Mouse (Mus musculus) heart, embryonic 16.5 days (tissue): Measurements from ENCODE around the gene Lyve1. TPM values are rescaled to one million over a fixed set of nuclear protein-coding genes. Genes with fewer than 3 reads are reported as not detected.

ENCODE experiments used
- ATAC-seq: fragments of 200-750 bp; cut with Nextera tagmentation; replicated peaks from 2 replicates; pipeline ENCODE4 v1.8.0; 2017; ENCODE audit warnings: moderate number of reproducible peaks; ENCODE audit not compliant: insufficient read depth, low FRiP score; ENCODE audit errors: extremely low read depth
- H3K27ac ChIP-seq: fragments of 300-500 bp; sonication (generic); 2 replicates; pipeline ENCODE4 v1.5.1; 2014; ENCODE audit warnings: mild to moderate bottlenecking, low read length, control low read depth, moderate library complexity
- H3K27me3 ChIP-seq: fragments of 300-500 bp; sonication (generic); 2 replicates; pipeline ENCODE4 v1.6.1; 2014; ENCODE audit warnings: low read length, mixed read lengths; ENCODE audit not compliant: control insufficient read depth, insufficient read depth
- H3K36me3 ChIP-seq: fragments of 300-500 bp; sonication (generic); 2 replicates; pipeline ENCODE4 v1.6.1; 2014; ENCODE audit not compliant: control insufficient read depth, insufficient read depth
- H3K4me1 ChIP-seq: fragments of 300-500 bp; sonication (generic); 2 replicates; pipeline ENCODE4 v1.6.1; 2014; ENCODE audit warnings: low read length, mixed read lengths; ENCODE audit not compliant: control insufficient read depth, insufficient read depth
- H3K4me2 ChIP-seq: fragments of 300-500 bp; sonication (generic); 2 replicates; pipeline ENCODE4 v1.6.1; 2014; ENCODE audit warnings: low read depth, mild to moderate bottlenecking, control low read depth, low read length
- H3K4me3 ChIP-seq: fragments of 300-500 bp; sonication (generic); 2 replicates; pipeline ENCODE4 v1.5.1; 2014; ENCODE audit warnings: mild to moderate bottlenecking, control low read depth, low read length
- H3K9ac ChIP-seq: fragments of 300-500 bp; sonication (generic); 2 replicates; pipeline ENCODE4 v1.6.1; 2014; ENCODE audit warnings: low read length, control low read depth
- H3K9me3 ChIP-seq: fragments of 300-500 bp; sonication (generic); replicated peaks from 2 replicates; pipeline ENCODE4 v1.6.1; 2016; ENCODE audit warnings: low read length; ENCODE audit not compliant: control insufficient read depth
- WGBS: fragments of 180-500 bp; shearing (Covaris S2); extraction: QIAGEN DNeasy Blood & Tissue Kit; methylation state at CpG from one replicate; pipeline ENCODE4 v1.1.7; 2014; 5-methylcytosine and 5-hydroxymethylcytosine counted together
- polyA plus RNA-seq: library from polyadenylated mRNA; unstranded; fragments of >200 nt; fragmentation: Nextera tagmentation; extraction: Ambion mirVana; gene quantifications from 2 replicates; pipeline ENCODE4 v1.2.1, GENCODE M21; 2015

Gene Lyve1
- polyA plus RNA-seq, 1 experiment from 2014 or later, result 14.0 TPM

DNA sequence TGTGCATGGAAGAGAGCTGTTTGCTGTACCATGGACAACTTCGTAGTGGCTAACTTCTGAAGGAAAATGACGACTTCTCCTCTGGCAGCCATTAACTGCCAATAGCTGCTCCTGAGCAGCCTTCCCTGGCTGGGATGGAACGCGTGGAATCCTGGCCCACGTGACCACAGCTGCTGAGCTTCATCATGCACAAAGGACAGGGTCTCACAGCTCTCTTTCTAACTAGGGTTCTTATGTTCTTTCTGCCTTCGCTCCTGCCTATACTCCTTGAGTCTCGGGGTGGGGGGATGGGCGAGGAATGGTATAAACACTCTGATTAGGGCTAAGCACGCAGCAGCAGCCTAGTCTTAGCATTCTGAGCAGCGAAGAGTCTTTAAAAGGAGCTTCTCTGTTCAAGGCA, 2.0 kb upstream of the Lyve1 start:
- Histone ChIP-seq H3K9me3 (no peaks in the 10 kb centered on the region), H3K27me3 (no peaks in the 10 kb centered on the region), H3K9ac (no peak overlapping the region), H3K27ac (peak overlapping the region; percentile 23), H3K4me2 (peak overlapping the region; percentile 30), H3K4me1 (peaks cover 10% of the 10 kb centered on the region), H3K4me3 (no peak overlapping the region), H3K36me3 (no peaks in the 10 kb centered on the region)
- ATAC-seq, result no peak
- 24% methylated on average over 10 of the region's 10 CpGs for WGBS

DNA sequence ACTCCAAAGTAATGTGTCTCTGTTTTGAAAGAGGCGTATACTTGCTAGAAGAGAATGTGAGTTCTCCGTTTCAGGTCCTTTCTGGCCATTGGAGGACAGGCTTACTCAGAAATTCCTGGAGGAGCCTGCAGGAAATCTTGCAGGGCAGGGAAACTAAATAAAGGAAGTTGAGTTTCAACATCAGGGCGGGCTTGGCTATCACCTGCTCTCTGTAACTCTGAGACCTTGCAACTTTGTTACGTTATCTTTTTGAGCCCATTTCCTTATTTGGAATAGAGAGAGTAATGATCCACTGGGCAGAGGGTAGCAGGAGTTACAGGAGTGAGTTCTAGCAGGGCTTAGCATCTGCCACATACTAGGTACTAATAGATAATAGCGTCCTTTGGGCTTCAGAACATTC, 2.9 kb downstream of the Lyve1 start:
- Histone ChIP-seq H3K27me3 (no peaks in the 10 kb centered on the region), H3K4me2 (no peak overlapping the region), H3K36me3 (no peaks in the 10 kb centered on the region), H3K27ac (no peak overlapping the region), H3K4me1 (peaks cover 5% of the 10 kb centered on the region), H3K4me3 (no peak overlapping the region), H3K9me3 (no peaks in the 10 kb centered on the region), H3K9ac (no peak overlapping the region)
- no peak for ATAC-seq
- WGBS, result 30% methylated on average over 5 of the region's 5 CpGs

DNA sequence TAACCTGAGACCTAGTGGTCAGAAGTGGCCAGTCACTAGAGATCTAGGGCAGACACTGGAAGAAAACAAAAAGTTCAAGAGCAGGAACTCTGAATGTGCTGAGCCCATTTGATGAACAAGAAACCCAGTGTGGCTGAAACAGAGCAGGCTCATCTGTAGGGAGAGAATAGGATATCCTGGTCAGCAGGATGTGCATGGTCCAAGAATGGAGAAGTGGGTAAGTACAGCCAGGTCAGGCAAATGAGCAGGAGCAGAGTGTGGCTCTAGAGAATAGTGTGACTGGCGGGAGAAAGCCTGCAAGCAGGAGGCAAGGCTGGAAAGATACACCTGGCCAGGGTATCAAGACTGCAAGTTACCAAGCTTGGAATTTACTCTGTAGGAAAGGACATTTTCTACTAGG, 7.4 kb downstream of the Lyve1 start:
- WGBS, result 64% methylated on average over 1 of the region's 1 CpGs

GRCm38 (mm10) chr7:110854927-110855546, 8.0 kb downstream of the Lyve1 start:
- H3K9ac ChIP-seq, result no peak overlapping the region
- WGBS, result 65% methylated on average over 8 of the region's 8 CpGs
- H3K4me2 ChIP-seq, result no peak overlapping the region
- no peaks in the 10 kb centered on the region for H3K27me3 ChIP-seq
- no peaks in the 10 kb centered on the region for H3K36me3 ChIP-seq
- ATAC-seq, result no peak
- no peak overlapping the region for H3K4me3 ChIP-seq
- no peak overlapping the region for H3K27ac ChIP-seq
- no peaks in the 10 kb centered on the region for H3K4me1 ChIP-seq
- H3K9me3 ChIP-seq, result no peaks in the 10 kb centered on the region

More for the DNA sequence above, 7.4 kb downstream of the Lyve1 start:
- ATAC-seq, result no peak
- no peak overlapping the region for H3K27ac ChIP-seq
- H3K36me3 ChIP-seq, result no peaks in the 10 kb centered on the region
- no peak overlapping the region for H3K4me3 ChIP-seq
- H3K4me2 ChIP-seq, result no peak overlapping the region
- no peaks in the 10 kb centered on the region for H3K27me3 ChIP-seq
- H3K9me3 ChIP-seq, result no peaks in the 10 kb centered on the region
- no peak overlapping the region for H3K9ac ChIP-seq
- H3K4me1 ChIP-seq, result no peaks in the 10 kb centered on the region

DNA sequence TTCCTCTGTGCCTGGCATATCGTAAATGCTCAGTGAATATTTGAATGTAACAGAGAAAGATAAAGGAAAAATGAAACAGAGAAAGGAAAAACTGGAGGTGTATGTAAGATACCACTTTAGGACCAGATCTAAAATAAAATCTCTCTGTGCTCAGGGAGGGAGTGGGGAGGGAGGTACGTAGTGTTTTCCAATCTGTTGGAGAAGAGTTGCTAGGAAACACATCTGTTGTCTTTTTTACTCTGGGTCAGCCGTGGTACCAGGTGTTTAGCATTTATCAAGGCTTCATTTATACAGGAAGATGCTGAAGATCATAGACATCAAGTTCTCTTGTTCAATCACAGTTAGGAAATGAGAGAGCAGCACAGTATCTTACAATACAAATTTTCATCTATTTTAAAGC, 8.5 kb downstream of the Lyve1 start:
- Histone ChIP-seq H3K9ac (no peak overlapping the region), H3K9me3 (no peaks in the 10 kb centered on the region), H3K27me3 (no peaks in the 10 kb centered on the region), H3K36me3 (no peaks in the 10 kb centered on the region), H3K4me3 (no peak overlapping the region), H3K4me1 (no peaks in the 10 kb centered on the region), H3K27ac (no peak overlapping the region), H3K4me2 (no peak overlapping the region)
- no peak for ATAC-seq
- 63% methylated on average over 3 of the region's 3 CpGs for WGBS

- Histone ChIP-seq H3K27me3 (no peaks in the 10 kb centered on the region), H3K4me1 (no peaks in the 10 kb centered on the region), H3K4me3 (no peak overlapping the region), H3K36me3 (no peaks in the 10 kb centered on the region), H3K27ac (no peak overlapping the region), H3K4me2 (no peak overlapping the region), H3K9me3 (no peaks in the 10 kb centered on the region), H3K9ac (no peak overlapping the region)
- WGBS, result 68% methylated on average over 10 of the region's 10 CpGs
- ATAC-seq, result no peak
These were observed 9.4 kb downstream of the Lyve1 start for GRCm38 (mm10) chr7:110853611-110854010.

DNA sequence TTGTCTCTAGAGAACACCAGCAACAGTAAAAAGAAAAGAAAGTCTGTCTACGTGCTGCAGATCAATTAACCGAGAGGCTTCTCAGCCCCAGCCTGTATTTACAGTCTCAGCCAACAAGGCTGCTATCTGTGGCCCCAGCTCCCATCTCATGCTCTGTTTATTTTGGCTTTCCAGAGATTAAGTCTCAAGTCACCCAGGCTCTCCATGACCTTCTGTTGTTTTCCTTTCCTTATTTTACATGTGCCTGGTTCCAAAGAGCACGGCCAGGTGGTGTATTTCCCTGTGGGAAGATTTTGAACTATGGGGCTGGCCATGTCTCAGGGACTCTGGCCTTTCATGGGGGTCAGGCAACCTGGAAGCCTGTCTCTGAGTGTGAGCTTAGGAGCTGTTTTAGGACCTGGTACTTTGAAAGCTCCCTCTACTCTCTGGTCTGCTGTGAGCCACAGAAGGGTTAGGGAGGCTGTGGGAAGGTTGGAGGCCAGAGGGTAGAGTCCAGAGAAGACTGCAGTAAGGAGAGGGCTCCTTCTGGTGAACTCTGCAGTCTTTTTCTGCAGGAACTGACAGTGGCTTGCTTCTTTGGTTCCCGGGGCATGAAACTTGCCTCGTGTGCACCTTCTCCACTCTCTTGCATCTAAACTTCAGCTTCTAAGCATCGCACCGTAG, 11.4 kb downstream of the Lyve1 start:
- H3K9ac ChIP-seq, result no peak overlapping the region
- no peak overlapping the region for H3K4me3 ChIP-seq
- no peak for ATAC-seq
- H3K9me3 ChIP-seq, result no peaks in the 10 kb centered on the region
- WGBS, result 53% methylated on average over 7 of the region's 7 CpGs
- no peak overlapping the region for H3K27ac ChIP-seq
- no peaks in the 10 kb centered on the region for H3K36me3 ChIP-seq
- no peaks in the 10 kb centered on the region for H3K4me1 ChIP-seq
- no peak overlapping the region for H3K4me2 ChIP-seq
- H3K27me3 ChIP-seq, result no peaks in the 10 kb centered on the region

GRCm38 (mm10) chr7:110848371-110848770, 14.7 kb downstream of the Lyve1 start:
- H3K27ac ChIP-seq, result no peak overlapping the region
- 82% methylated on average over 1 of the region's 1 CpGs for WGBS
- no peak for ATAC-seq

DNA sequence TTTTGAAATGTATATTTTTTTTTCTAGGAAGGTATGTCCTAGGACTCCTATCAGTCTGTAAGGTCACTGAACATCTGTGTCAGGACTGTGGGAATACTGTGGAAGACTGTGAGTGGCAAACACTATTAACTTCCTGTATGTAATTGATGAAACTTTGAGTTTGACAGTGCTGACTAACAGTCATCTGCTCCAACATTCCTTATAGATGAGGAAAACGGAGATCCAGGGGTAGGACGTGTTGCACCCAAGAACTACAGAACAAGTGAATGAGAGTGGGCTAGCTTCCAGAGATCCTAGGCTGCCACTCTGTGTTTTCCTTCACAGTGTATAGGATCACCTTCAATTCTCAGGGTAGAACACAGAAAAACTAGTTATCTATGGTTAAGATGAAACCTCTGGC, 15.7 kb downstream of the Lyve1 start:
- WGBS, result 51% methylated on average over 2 of the region's 2 CpGs
- H3K27me3 ChIP-seq, result no peaks in the 10 kb centered on the region
- no peak overlapping the region for H3K27ac ChIP-seq
- no peaks in the 10 kb centered on the region for H3K36me3 ChIP-seq
- no peak overlapping the region for H3K4me2 ChIP-seq
- H3K4me3 ChIP-seq, result no peak overlapping the region
- H3K9me3 ChIP-seq, result no peaks in the 10 kb centered on the region
- no peak overlapping the region for H3K9ac ChIP-seq
- 0 out of 2 replicates have a peak, but pooled peaks cover 3% of the 10 kb centered on the region for H3K4me1 ChIP-seq
- ATAC-seq, result no peak

More at GRCm38 (mm10) chr7:110848371-110848770, 14.7 kb downstream of the Lyve1 start:
- H3K4me1 ChIP-seq, result 0 out of 2 replicates have a peak, but pooled peaks cover 1% of the 10 kb centered on the region
- no peak overlapping the region for H3K4me2 ChIP-seq
- no peak overlapping the region for H3K4me3 ChIP-seq
- no peaks in the 10 kb centered on the region for H3K27me3 ChIP-seq
- H3K9me3 ChIP-seq, result no peaks in the 10 kb centered on the region
- no peaks in the 10 kb centered on the region for H3K36me3 ChIP-seq
- no peak overlapping the region for H3K9ac ChIP-seq
